Mouse (Mus musculus) midbrain, embryonic 11.5 days (tissue): ENCODE data around the gene Tbata. TPM values are rescaled to one million over a fixed set of nuclear protein-coding genes. Genes with fewer than 3 reads are reported as not detected.

Source experiments
- ATAC-seq: fragments of 200-750 bp; cut with Nextera tagmentation; 2 replicates; pipeline ENCODE4 v1.8.0; 2017; ENCODE audit warnings: moderate TSS enrichment, moderate library complexity; ENCODE audit not compliant: low FRiP score
- DNase-seq: peaks from one replicate; pipeline ENCODE4 v3.0.0; 2015; ENCODE audit warnings: low spot score; ENCODE audit errors: missing footprints
- H3K27ac ChIP-seq: fragments of 300-500 bp; sonication (generic); 2 replicates; pipeline ENCODE4 v1.5.1; 2014; ENCODE audit warnings: low read depth, low read length
- H3K27me3 ChIP-seq: fragments of 300-500 bp; sonication (generic); 2 replicates; pipeline ENCODE4 v1.6.1; 2014; ENCODE audit warnings: mild to moderate bottlenecking, low read length, moderate library complexity, mixed read lengths; ENCODE audit not compliant: control insufficient read depth, insufficient read depth
- H3K36me3 ChIP-seq: fragments of 300-500 bp; sonication (generic); 2 replicates; pipeline ENCODE4 v1.6.1; 2014; ENCODE audit warnings: mild to moderate bottlenecking, low read length, moderate library complexity, mixed read lengths; ENCODE audit not compliant: control insufficient read depth, insufficient read depth
- H3K4me1 ChIP-seq: fragments of 300-500 bp; sonication (generic); 2 replicates; pipeline ENCODE4 v1.6.1; 2014; ENCODE audit warnings: low read length; ENCODE audit not compliant: control insufficient read depth, insufficient read depth
- H3K4me2 ChIP-seq: fragments of 300-500 bp; sonication (generic); 2 replicates; pipeline ENCODE4 v1.6.1; 2014; ENCODE audit warnings: mild to moderate bottlenecking, moderate library complexity
- H3K4me3 ChIP-seq: fragments of 300-500 bp; sonication (generic); 2 replicates; pipeline ENCODE4 v1.5.1; 2014; ENCODE audit warnings: low read depth, low read length
- H3K9ac ChIP-seq: fragments of 300-500 bp; sonication (generic); 2 replicates; pipeline ENCODE4 v1.6.1; 2014; ENCODE audit warnings: low read length
- H3K9me3 ChIP-seq: fragments of 300-500 bp; sonication (generic); 2 replicates; pipeline ENCODE4 v1.6.1; 2016; ENCODE audit warnings: low read length; ENCODE audit not compliant: control insufficient read depth
- WGBS: fragments of 180-500 bp; shearing (Covaris S2); extraction: QIAGEN DNeasy Blood & Tissue Kit; methylation state at CpG from one replicate; pipeline ENCODE4 v1.1.7; 2014; 5-methylcytosine and 5-hydroxymethylcytosine counted together
- microRNA-seq: library from miRNA; unstranded; fragments of <30 nt; microRNA quantifications from one replicate; pipeline ENCODE4, GENCODE M21; 2017
- polyA plus RNA-seq: library from polyadenylated mRNA; unstranded; fragments of >200 nt; fragmentation: Nextera tagmentation; extraction: Ambion mirVana; gene quantifications from 2 replicates; pipeline ENCODE4 v1.2.1, GENCODE M21; 2014

The Tbata gene
- polyA plus RNA-seq, 1 experiment from 2014 or later: not detected

DNA sequence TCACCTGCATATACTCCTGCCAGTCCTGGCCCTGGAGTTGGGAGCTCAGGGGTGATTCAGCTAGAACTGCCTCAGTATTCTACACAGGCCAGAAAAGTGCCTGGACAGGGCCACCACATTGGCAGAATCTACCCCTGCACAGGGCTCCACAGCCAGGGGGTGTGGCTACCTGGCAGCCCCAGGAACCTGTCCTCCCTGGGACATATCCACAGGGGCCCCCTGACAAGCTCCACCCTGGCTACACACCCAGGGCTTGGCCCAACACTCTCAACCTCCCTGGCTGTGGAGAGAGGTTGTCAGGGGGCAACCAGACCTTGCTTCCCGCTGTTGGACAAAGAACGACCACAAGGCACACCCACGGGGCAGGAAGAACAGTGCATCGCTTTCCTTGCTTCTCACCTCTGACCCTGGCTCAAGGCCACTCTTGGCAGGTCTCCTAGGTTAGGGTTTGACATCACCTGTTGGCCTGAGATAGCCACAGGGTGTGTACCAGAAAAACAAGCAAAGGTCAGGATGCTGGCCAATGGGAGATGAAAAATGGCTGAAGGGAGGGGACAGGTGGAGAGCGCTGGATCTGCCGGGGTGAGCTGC lies 64.0 kb downstream of the Tbata start:
- H3K4me3 ChIP-seq: no peak overlapping the region
- DNase-seq (no peak), ATAC-seq (no peak)
- no peak overlapping the region for H3K9ac ChIP-seq
- H3K36me3 ChIP-seq: no peaks in the 10 kb centered on the region
- no peak overlapping the region for H3K27ac ChIP-seq
- no peak overlapping the region for H3K4me2 ChIP-seq
- H3K27me3 ChIP-seq: no peaks in the 10 kb centered on the region
- WGBS: 87% methylated on average over 6 of the region's 6 CpGs
- no peaks in the 10 kb centered on the region for H3K4me1 ChIP-seq
- no peaks in the 10 kb centered on the region for H3K9me3 ChIP-seq

DNA sequence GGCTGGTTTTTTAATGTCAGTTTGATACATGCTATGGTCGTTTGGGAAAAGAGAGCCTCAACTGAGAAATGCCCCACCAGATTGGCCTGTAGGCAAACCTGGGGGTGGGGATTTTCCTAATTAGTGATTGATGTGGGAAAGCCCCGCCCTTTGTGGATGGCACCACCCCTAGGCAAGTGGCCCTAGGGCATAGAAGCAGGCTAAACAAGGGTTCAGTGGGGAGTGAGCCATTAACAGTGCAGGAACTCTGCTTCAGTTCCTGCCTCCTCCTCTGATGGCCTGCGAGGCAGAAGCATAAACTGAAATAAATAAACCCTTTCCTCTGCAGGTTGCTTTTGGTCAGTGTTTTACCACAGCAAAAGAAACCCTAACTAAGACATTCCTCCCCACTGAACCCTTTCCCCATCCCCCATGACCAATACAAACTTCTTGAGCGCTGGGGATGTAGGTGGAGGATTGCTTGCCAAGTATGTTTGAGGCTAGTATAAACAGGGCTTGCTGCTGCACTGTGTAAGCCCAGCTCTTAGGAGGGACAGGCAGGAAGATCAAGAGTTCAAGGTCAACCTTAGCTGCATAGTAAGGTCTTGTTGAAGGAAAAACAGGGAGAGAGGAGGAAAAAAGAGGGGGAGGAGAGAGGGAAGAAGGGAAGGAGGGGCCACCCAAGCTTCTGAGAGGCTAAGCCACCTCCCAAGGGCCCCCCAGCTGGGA lies 65.1 kb downstream of the Tbata start:
- Histone ChIP-seq H3K27ac (no peak overlapping the region), H3K4me2 (no peak overlapping the region), H3K27me3 (no peaks in the 10 kb centered on the region), H3K36me3 (no peaks in the 10 kb centered on the region), H3K9me3 (no peaks in the 10 kb centered on the region), H3K4me3 (no peak overlapping the region), H3K9ac (no peak overlapping the region), H3K4me1 (no peaks in the 10 kb centered on the region)
- WGBS: 65% methylated on average over 4 of the region's 4 CpGs
- ATAC-seq (no peak), DNase-seq (no peak)

GRCm38 (mm10) chr10:61237391-61237785 lies 65.6 kb downstream of the Tbata start:
- Histone ChIP-seq H3K4me1 (no peaks in the 10 kb centered on the region), H3K4me3 (no peak overlapping the region), H3K9me3 (no peaks in the 10 kb centered on the region), H3K4me2 (no peak overlapping the region), H3K27me3 (no peaks in the 10 kb centered on the region), H3K9ac (no peak overlapping the region), H3K27ac (no peak overlapping the region), H3K36me3 (no peaks in the 10 kb centered on the region)
- DNase-seq (no peak), ATAC-seq (no peak)
- 76% methylated on average over 6 of the region's 6 CpGs for WGBS

Small RNA genes lying within 50 kb of the gene (microRNA-seq; reads per million reads assigned to microRNA genes)
- not detected for gene Gm44308

Other genes starting within 250 kb of the Tbata start
- gene Pcbd1, start 82.6 kb upstream of the Tbata start, polyA plus RNA-seq: 29.9 and 31.0 TPM in 2 replicates
- gene Sgpl1, start 24.3 kb upstream of the Tbata start, polyA plus RNA-seq: 78.0 and 80.7 TPM in 2 replicates
- gene Adamts14, start 101.5 kb downstream of the Tbata start, polyA plus RNA-seq: 0.21 and 0.31 TPM in 2 replicates
- 0.07 TPM in 1 of 2 replicates, not detected in the other for gene Prf1, start 125.9 kb downstream of the Tbata start, polyA plus RNA-seq
- 15.3 and 17.3 TPM in 2 replicates for gene Pald1, start 211.6 kb downstream of the Tbata start, polyA plus RNA-seq
- gene Nodal, start 246.0 kb downstream of the Tbata start, polyA plus RNA-seq: 0.10 TPM in 1 of 2 replicates, not detected in the other